Mouse (Mus musculus): ENCODE data around the gene Mrpl16. TPM values are rescaled to one million over a fixed set of nuclear protein-coding genes. Genes with fewer than 3 reads are reported as not detected.

The Mrpl16 gene
- polyA plus RNA-seq (2016; fragmentation: Nextera tagmentation; extraction: Ambion mirVana), result 42.3 and 44.1 TPM in 2 replicates

GRCm38 (mm10) chr19:11770205-11770892, at the start of gene Mrpl16:
Gene Mrpl16 (plus strand): TSS chr19:11770391.
- no peaks in the 10 kb centered on the region for H3K27me3 ChIP-seq (replicated peaks)
- peaks cover 8% of the 10 kb centered on the region for H3K4me1 ChIP-seq
- peak; percentile 92 for ATAC-seq (ENCODE audit: low FRiP score, low read depth)
- peak within 1 kb of the TSS; percentile 57 for H3K9ac ChIP-seq
- H3K36me3 ChIP-seq, result peaks cover 18% of the 10 kb centered on the region
- under 1% methylated on average over 30 of the region's 30 CpGs for WGBS
- H3K9me3 ChIP-seq, result no peaks in the 10 kb centered on the region
- peak within 1 kb of the TSS; percentile 70 for H3K4me2 ChIP-seq (replicated peaks)
- peak within 1 kb of the TSS; percentile 58 for H3K4me3 ChIP-seq
- no peak within 1 kb of the TSS for H3K27ac ChIP-seq

GRCm38 (mm10) chr19:11723870-11724269, 46.3 kb upstream of the Mrpl16 start:
- Histone ChIP-seq H3K9ac (no peak overlapping the region), H3K36me3 (no peaks in the 10 kb centered on the region), H3K9me3 (no peaks in the 10 kb centered on the region), H3K4me3 (no peak overlapping the region), H3K27ac (no peak overlapping the region), H3K4me1 (no peaks in the 10 kb centered on the region), H3K4me2 (replicated peaks) (no peak overlapping the region), H3K27me3 (replicated peaks) (no peaks in the 10 kb centered on the region)
- WGBS, result 92% methylated on average over 2 of the region's 2 CpGs
- no peak for ATAC-seq (ENCODE audit: low FRiP score, low read depth)

GRCm38 (mm10) chr19:11724275-11724674, 45.9 kb upstream of the Mrpl16 start:
- Histone ChIP-seq H3K4me3 (no peak overlapping the region), H3K27ac (no peak overlapping the region), H3K27me3 (replicated peaks) (no peaks in the 10 kb centered on the region), H3K4me1 (no peaks in the 10 kb centered on the region), H3K9ac (no peak overlapping the region), H3K4me2 (replicated peaks) (no peak overlapping the region), H3K9me3 (no peaks in the 10 kb centered on the region), H3K36me3 (no peaks in the 10 kb centered on the region)
- 82% methylated on average over 6 of the region's 6 CpGs for WGBS
- ATAC-seq (ENCODE audit: low FRiP score, low read depth), result no peak

DNA sequence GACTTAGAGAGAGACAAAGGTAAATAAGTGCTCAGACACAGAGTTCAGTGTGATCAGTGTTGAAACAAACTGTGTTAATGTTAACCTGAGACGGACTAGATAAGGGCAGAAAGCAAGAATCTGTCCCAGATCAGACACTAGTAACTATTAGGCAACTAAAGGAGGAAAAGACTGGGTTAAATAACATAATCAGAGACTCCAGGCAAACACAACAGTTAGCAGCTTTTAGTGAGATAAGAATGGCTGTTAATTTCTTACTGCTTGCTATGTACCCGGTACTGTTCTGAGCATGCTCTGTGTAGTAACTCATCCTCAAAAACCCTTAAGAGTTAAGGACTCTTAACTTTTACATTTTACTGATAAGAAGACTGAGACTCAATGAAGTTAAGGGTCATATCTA, 44.3 kb upstream of the Mrpl16 start:
- H3K4me2 ChIP-seq (replicated peaks), result no peak overlapping the region
- no peak overlapping the region for H3K9ac ChIP-seq
- H3K4me3 ChIP-seq, result no peak overlapping the region
- no peaks in the 10 kb centered on the region for H3K27me3 ChIP-seq (replicated peaks)
- H3K27ac ChIP-seq, result no peak overlapping the region
- H3K4me1 ChIP-seq, result no peaks in the 10 kb centered on the region
- no peaks in the 10 kb centered on the region for H3K9me3 ChIP-seq
- WGBS, result 89% methylated on average over 2 of the region's 2 CpGs
- H3K36me3 ChIP-seq, result no peaks in the 10 kb centered on the region
- ATAC-seq (ENCODE audit: low FRiP score, low read depth), result no peak

GRCm38 (mm10) chr19:11727304-11727703, 42.9 kb upstream of the Mrpl16 start:
- 88% methylated on average over 5 of the region's 5 CpGs for WGBS
- H3K4me1 ChIP-seq, result no peaks in the 10 kb centered on the region
- H3K9me3 ChIP-seq, result no peaks in the 10 kb centered on the region
- H3K4me3 ChIP-seq, result no peak overlapping the region
- no peak overlapping the region for H3K27ac ChIP-seq
- H3K27me3 ChIP-seq (replicated peaks), result no peaks in the 10 kb centered on the region
- H3K9ac ChIP-seq, result no peak overlapping the region
- H3K36me3 ChIP-seq, result no peaks in the 10 kb centered on the region
- no peak overlapping the region for H3K4me2 ChIP-seq (replicated peaks)
- no peak for ATAC-seq (ENCODE audit: low FRiP score, low read depth)

DNA sequence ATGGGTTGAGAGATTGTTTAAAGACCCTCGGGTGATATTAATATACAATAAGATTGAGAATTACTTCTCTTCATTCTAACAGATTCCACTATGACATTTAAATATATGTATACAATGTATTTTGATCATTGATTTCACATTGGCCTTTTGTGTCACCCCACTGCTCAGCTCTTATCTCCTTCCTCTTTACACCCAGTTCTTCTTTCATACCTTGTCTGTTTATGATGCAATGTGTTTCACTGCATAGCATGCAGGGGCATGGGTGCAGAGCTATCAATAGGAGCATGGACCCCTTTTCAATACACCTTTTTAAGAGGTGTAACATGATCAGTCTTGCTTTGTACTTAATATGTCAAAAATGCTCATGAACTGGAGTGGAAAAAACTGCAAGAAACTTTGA, 39.9 kb upstream of the Mrpl16 start:
- Histone ChIP-seq H3K36me3 (no peaks in the 10 kb centered on the region), H3K4me1 (no peaks in the 10 kb centered on the region), H3K9ac (no peak overlapping the region), H3K27me3 (replicated peaks) (no peaks in the 10 kb centered on the region), H3K4me2 (replicated peaks) (no peak overlapping the region), H3K4me3 (no peak overlapping the region), H3K27ac (no peak overlapping the region), H3K9me3 (no peaks in the 10 kb centered on the region)
- WGBS, result 87% methylated on average over 1 of the region's 1 CpGs
- no peak for ATAC-seq (ENCODE audit: low FRiP score, low read depth)

DNA sequence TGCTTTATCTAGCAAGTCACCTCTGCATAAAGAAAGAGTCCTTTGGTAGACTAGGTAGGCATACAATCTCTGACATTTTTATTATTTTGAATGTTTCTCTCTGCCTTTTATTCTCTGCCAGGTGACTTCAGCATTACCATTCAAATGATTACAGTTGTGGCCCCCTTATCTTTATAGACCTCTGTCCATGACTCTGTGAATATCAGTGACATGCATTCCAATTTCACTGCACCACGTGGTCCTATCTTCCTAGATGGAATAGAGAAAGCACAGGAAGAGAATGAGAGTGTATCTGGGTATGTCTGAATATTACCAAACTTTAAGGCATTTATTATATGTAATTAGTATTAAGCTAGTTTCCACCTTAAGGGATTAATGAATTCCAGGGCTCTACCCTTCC, 33.7 kb upstream of the Mrpl16 start:
- H3K4me2 ChIP-seq (replicated peaks), result no peak overlapping the region
- H3K27me3 ChIP-seq (replicated peaks), result no peaks in the 10 kb centered on the region
- no peak overlapping the region for H3K9ac ChIP-seq
- no peak for ATAC-seq (ENCODE audit: low FRiP score, low read depth)
- 57% methylated on average over 1 of the region's 1 CpGs for WGBS
- no peak overlapping the region for H3K4me3 ChIP-seq
- H3K9me3 ChIP-seq, result no peaks in the 10 kb centered on the region
- H3K36me3 ChIP-seq, result no peaks in the 10 kb centered on the region
- H3K27ac ChIP-seq, result no peak overlapping the region
- H3K4me1 ChIP-seq, result no peaks in the 10 kb centered on the region

GRCm38 (mm10) chr19:11745680-11746079, 24.5 kb upstream of the Mrpl16 start:
- Histone ChIP-seq H3K9ac (no peak overlapping the region), H3K4me1 (no peaks in the 10 kb centered on the region), H3K9me3 (no peaks in the 10 kb centered on the region), H3K27ac (no peak overlapping the region), H3K4me2 (replicated peaks) (no peak overlapping the region), H3K27me3 (replicated peaks) (no peaks in the 10 kb centered on the region), H3K36me3 (no peaks in the 10 kb centered on the region), H3K4me3 (no peak overlapping the region)
- no peak for ATAC-seq (ENCODE audit: low FRiP score, low read depth)

- ATAC-seq (ENCODE audit: low FRiP score, low read depth), result no peak
- Histone ChIP-seq H3K9ac (no peak within 1 kb of the TSS), H3K27ac (no peak within 1 kb of the TSS), H3K4me3 (no peak within 1 kb of the TSS), H3K36me3 (no peaks in the 10 kb centered on the region), H3K4me2 (replicated peaks) (no peak within 1 kb of the TSS), H3K4me1 (no peaks in the 10 kb centered on the region), H3K9me3 (no peaks in the 10 kb centered on the region), H3K27me3 (replicated peaks) (no peaks in the 10 kb centered on the region)
- 82% methylated on average over 2 of the region's 2 CpGs for WGBS
Observed at GRCm38 (mm10) chr19:11747298-11747697, 22.9 kb upstream of the Mrpl16 start, which contains the start of gene Gif. Gene Gif (plus strand): TSS chr19:11747554.

- H3K9me3 ChIP-seq, result no peaks in the 10 kb centered on the region
- H3K27ac ChIP-seq, result no peak overlapping the region
- H3K27me3 ChIP-seq (replicated peaks), result no peaks in the 10 kb centered on the region
- WGBS, result 87% methylated on average over 3 of the region's 3 CpGs
- H3K36me3 ChIP-seq, result no peaks in the 10 kb centered on the region
- no peak for ATAC-seq (ENCODE audit: low FRiP score, low read depth)
- H3K4me1 ChIP-seq, result no peaks in the 10 kb centered on the region
- no peak overlapping the region for H3K9ac ChIP-seq
- H3K4me2 ChIP-seq (replicated peaks), result no peak overlapping the region
- H3K4me3 ChIP-seq, result no peak overlapping the region
Observed at GRCm38 (mm10) chr19:11765059-11765458, 5.1 kb upstream of the Mrpl16 start.

- WGBS, result 72% methylated on average over 4 of the region's 4 CpGs
- no peak for ATAC-seq (ENCODE audit: low FRiP score, low read depth)
- Histone ChIP-seq H3K9ac (no peak overlapping the region), H3K4me1 (peaks cover 8% of the 10 kb centered on the region), H3K4me3 (no peak overlapping the region), H3K27me3 (replicated peaks) (no peaks in the 10 kb centered on the region), H3K9me3 (no peaks in the 10 kb centered on the region), H3K36me3 (no peaks in the 10 kb centered on the region), H3K4me2 (replicated peaks) (no peak overlapping the region), H3K27ac (no peak overlapping the region)
Observed at GRCm38 (mm10) chr19:11766413-11766812, 3.8 kb upstream of the Mrpl16 start.

GRCm38 (mm10) chr19:11768163-11768562, 2.0 kb upstream of the Mrpl16 start:
- Histone ChIP-seq H3K4me2 (replicated peaks) (no peak overlapping the region), H3K36me3 (no peaks in the 10 kb centered on the region; the same call in 1 of the 2 replicates), H3K4me3 (no peak overlapping the region), H3K9ac (no peak overlapping the region), H3K27me3 (replicated peaks) (no peaks in the 10 kb centered on the region), H3K4me1 (peaks cover 8% of the 10 kb centered on the region), H3K9me3 (no peaks in the 10 kb centered on the region), H3K27ac (no peak overlapping the region)
- WGBS, result 9% methylated on average over 3 of the region's 3 CpGs
- no peak for ATAC-seq (ENCODE audit: low FRiP score, low read depth)

DNA sequence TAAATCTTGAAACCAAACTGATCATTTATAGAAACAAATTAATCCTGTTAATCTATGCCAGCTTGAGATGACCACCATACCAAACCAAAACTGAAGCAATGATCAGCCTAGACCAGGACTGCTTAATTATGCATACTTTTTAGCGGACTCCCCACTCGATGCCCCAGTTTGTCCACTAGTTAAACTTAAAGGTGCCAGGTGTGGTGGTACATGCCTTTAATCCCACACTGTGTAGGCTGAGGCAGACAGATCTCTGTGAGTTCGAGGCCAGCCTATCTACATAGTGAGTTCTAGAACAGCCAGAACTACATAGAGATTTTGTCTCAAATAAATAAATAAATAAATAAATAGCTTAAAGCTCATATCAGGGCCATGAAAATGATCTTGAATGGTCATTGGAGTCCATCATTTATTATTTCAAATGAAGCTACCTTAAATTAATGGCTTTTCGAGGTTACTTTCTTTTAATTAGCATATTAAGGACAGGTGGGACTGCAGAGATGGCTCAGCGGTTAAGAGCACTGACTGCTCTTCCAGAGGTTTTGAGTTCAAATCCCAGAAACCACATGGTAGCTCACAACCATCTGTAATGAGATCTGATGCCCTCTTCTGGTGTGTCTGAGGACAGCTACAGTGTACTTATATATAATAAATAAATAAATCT, 802 bp upstream of the Mrpl16 start:
- no peak overlapping the region for H3K9ac ChIP-seq

More for the DNA sequence above, 802 bp upstream of the Mrpl16 start:
- H3K27me3 ChIP-seq (replicated peaks), result no peaks in the 10 kb centered on the region
- no peak; the same call in 1 of the 2 replicates for ATAC-seq (ENCODE audit: low FRiP score, low read depth)
- WGBS, result 89% methylated on average over 5 of the region's 5 CpGs
- peaks cover 8% of the 10 kb centered on the region for H3K4me1 ChIP-seq
- no peak overlapping the region for H3K4me3 ChIP-seq
- peaks cover 11% of the 10 kb centered on the region for H3K36me3 ChIP-seq
- no peaks in the 10 kb centered on the region for H3K9me3 ChIP-seq
- H3K27ac ChIP-seq, result no peak overlapping the region
- H3K4me2 ChIP-seq (replicated peaks), result peak overlapping the region; percentile 70

All from neural tube, embryonic 12.5 days (tissue).